Mouse (Mus musculus): Measurements from ENCODE around the gene Vmn2r7. TPM values are rescaled to one million over a fixed set of nuclear protein-coding genes. Genes with fewer than 3 reads are reported as not detected.
"Not testable (repeated sequence)": the region's sequence is repeated elsewhere in the genome, so short reads cannot be mapped to it uniquely, and the experiment has no call there.

The Vmn2r7 gene
- not detected for total RNA-seq (2021)

DNA sequence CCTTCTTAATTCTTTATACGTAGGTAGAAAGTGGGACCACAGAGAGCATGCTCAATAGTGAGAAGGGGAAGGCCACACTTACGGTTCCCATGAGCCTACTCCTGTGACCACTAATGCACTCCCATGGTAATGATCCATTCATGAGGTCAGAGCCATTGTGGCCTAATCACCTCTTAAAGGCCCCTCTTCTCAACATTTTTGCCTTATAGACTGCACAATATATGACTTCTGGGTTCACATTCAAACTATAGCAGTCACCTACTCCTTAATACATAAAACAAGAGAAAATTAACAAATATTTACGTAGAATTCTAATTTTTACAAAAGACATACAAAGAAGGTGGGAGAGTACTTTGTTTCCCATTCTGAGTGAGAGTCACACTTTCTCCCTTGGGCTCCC lies at the start of gene Vmn2r7:
Gene Vmn2r7 (minus strand): TSS at position 101 of the 400 bp plus-strand sequence.
- intact Hi-C loops (cut with DNase I); DNase-seq: not testable (repeated sequence)

- no peak for DNase-seq
- intact Hi-C loops (cut with DNase I): no loop called here
Measured at GRCm38 (mm10) chr3:64889725-64890124, 45.2 kb upstream of the Vmn2r7 start.

DNA sequence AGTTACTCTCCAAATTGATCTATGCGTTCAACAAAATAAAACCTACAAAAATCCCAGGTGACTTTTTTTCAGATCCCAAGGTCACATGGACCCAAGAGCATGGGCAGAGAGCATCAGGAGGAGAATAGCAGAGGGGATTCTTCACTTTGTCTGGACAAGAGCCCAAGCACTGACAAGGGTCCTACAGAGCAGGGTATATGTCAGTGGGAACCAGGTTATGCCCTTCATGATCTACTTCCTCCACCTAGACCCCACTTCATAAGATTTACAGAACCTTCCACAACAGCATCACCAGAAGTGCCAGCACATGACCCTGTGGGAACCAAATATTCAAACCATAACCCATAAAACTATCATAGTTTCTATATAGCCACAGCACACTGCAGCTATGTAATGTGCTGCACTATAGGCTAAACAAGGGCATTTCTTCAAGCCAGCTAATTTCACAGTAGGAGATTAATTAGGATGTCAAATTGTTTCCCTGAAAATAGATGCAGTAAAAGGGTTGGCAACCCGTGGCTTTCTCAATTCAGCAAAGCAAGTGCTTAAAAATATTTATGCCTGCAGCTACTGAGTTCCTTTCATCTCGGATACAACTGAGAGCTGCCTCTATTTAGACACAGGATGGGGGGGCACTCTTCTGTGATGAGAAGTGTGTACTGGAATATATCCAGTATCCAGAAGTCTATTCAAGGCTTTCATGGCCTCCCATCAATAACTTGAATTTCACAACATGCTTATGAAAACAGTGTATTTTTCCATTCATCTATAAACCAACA lies 33.8 kb upstream of the Vmn2r7 start:
- no peak for DNase-seq
- intact Hi-C loops (cut with DNase I): no loop called here

GRCm38 (mm10) chr3:64876669-64877068 lies 32.1 kb upstream of the Vmn2r7 start:
- intact Hi-C loops (cut with DNase I): no loop called here
- DNase-seq: no peak

DNA sequence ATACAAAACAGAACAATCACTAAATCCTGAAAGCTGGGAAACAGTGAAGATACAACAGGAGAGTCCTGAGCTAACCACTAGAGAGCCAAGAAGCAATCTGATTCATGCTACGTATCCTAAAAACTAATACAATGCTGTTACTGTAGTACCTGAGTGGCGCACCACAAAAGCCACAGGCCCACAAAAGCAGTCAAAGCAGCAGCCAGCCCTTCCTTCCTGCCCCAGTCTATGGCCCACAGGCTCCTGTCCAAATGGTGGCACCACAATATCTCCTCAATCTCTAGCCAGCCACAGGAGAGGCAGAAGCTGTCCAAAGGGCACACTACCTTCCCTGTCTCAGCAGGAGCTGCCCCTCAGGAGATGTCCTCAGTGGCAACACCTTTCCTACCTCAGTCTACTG lies 1.7 kb downstream of the Vmn2r7 start:
- no peak for DNase-seq
- intact Hi-C loops (cut with DNase I): no loop called here

DNA sequence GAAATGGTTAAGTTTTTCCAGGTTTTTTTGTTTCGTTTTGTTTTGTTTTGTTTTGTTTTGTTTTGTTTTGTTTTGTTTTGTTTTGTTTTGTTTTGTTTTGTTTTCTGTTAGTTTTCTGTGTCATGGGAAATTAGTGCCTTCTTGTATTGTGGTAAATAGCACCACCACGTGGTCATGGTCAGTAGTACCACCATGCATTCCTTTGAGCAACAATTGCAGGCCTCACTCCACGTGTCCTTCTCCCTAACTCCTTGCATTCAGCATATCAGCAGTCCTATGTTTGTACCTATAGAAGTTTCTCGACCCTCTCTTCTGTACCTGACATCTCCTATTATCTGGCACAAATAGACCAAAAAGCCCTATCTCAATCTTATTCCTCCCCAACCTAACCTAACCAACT lies 2.3 kb downstream of the Vmn2r7 start:
- DNase-seq: peak; percentile 50 to 67
- intact Hi-C loops (cut with DNase I): no loop called here

DNA sequence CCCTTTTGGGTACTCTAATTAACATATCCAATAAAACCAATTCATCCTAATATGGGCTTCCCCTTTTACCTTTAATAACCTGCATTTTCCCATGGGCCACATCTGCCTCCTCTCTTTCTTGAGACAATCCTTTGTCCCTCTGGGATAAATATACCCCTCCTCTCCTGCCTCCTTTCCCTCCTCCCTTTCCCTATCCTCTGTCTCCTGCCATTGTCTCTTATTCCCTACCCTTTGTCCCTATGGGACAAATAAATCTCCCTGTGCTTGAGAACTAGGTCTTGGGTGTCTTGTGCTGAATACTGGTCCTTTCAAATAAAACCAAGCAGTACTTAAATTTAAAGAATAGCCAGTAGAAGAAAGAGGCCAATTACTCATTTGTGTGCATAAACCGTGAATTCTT lies 13.4 kb downstream of the Vmn2r7 start:
- no peak for DNase-seq
- intact Hi-C loops (cut with DNase I): no loop called here

- DNase-seq: no peak
- intact Hi-C loops (cut with DNase I): loop anchor here (2.0 to 10.0 kb wide), 2 partner anchors 752 to 1236 kb away; no protein-coding TSS in a partner anchor
Measured at GRCm38 (mm10) chr3:64791245-64791591, 53.3 kb downstream of the Vmn2r7 start.

- peak; percentile 59 to 77 for DNase-seq
- intact Hi-C loops (cut with DNase I): loop anchor here (2.0 to 10.0 kb wide), 2 partner anchors 752 to 1236 kb away; no protein-coding TSS in a partner anchor
Measured at GRCm38 (mm10) chr3:64790509-64791244, 53.9 kb downstream of the Vmn2r7 start.

DNA sequence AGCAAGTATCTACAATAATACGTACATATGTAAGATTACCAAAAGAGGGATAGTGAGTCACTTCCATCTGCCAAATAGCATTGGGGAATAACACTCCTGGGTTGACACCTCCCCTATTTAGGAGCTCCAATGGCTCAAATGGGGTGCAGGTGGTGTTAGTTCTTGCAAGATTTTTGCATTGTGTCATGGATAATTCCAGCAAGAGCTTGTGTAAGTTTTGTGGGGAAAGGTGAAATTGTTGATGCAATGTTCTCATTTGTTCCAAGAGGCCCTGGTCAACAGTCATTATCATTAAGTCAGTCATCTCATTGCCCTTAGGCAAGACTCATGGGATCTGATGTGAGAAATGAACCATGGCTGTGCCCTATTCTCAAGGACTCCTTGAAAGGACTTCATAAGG lies 61.7 kb downstream of the Vmn2r7 start:
- intact Hi-C loops (cut with DNase I): loop anchor here (10.0 kb wide), 1 partner anchor 808 kb away; the partner anchor contains the start of gene Gmps
- no peak for DNase-seq

DNA sequence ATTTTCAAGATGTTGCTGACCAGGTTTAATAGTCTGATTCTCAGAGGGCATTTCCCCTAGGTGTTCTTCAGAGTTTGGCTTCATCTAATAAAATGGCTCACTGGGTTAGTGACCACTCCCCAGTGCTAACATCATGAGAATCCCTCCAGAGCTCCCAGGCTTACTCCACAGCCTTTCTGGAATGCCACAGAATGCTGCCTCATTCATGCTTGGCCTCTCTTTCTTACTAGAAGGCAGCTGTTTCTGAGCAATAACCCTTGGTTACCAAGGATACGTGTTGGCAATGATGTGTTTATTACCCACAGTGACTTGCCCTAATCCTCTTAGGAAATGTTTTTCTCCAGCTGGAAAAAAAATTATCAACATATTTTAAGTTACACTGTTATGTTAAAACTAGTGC lies 72.4 kb downstream of the Vmn2r7 start:
- intact Hi-C loops (cut with DNase I): no loop called here
- DNase-seq: peak in 1 of 2 experiments; percentile 15

- DNase-seq: no peak
- intact Hi-C loops (cut with DNase I): no loop called here
Measured at GRCm38 (mm10) chr3:64756145-64756544, 88.4 kb downstream of the Vmn2r7 start.

- intact Hi-C loops (cut with DNase I): loop anchor here (5.0 kb wide), 1 partner anchor 165 kb away; no protein-coding TSS in a partner anchor
Measured at GRCm38 (mm10) chr3:64727187-64727970, 117.2 kb downstream of the Vmn2r7 start.

DNA sequence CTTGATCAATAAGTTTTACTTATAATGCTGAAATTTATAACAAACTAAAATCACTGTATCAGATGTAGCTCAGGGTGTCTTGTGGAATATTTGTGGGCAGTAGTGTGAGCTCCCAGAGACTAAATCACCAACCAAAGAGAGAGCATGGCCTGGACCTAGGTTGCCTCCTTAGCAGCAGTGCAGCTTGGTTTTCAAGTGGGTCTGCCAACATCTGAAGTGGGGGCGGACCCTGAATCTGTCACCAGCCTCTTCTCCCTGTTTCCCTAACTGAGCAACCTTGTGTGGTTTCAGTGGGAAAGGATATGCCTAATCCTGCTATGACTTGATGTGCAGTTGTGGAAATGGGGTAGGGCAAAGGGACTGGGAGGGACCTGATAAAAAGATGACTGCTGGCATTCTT lies 118.8 kb downstream of the Vmn2r7 start:
- intact Hi-C loops (cut with DNase I): loop anchor here (5.0 kb wide), 1 partner anchor 163 kb away; no protein-coding TSS in a partner anchor
- not testable (repeated sequence) for DNase-seq

More at GRCm38 (mm10) chr3:64727187-64727970, 117.2 kb downstream of the Vmn2r7 start:
- not testable (repeated sequence) for DNase-seq

- DNase-seq; intact Hi-C loops (cut with DNase I): not testable (repeated sequence)
Measured at GRCm38 (mm10) chr3:64676069-64676468, 168.5 kb downstream of the Vmn2r7 start.

Measured in heart, postnatal 10 days (tissue).